Mouse (Mus musculus): ENCODE measurements at regions not wholly inside any gene's neighbourhood (a gene's known extent, or its start where the extent isn't known, plus 50 kb on each side); places are given as distances from the start of the nearest gene placed in this dataset.
A peak's percentile ranks its signal among the peaks of the same experiment; 100 is the strongest.

DNA sequence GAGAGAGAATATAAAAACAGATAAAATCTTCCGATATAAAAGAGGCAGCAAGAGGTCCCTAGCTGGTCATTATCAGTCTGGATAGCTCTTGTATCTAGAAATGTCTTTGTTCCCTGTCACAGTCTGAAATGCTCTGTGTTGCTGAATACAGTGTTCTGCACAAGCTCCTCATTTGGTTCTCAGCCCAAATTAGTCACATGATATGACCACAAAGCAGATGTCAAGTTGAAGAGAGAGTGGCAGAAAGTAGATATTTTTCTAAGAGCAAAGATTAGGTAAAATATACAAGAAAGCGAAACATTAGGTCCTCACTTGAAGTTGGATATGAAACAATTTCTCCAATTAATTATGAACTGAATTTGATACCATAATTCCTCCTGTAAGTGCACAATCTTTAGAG is 101.8 kb upstream of the Speer4f2 start:
- POLR2A ChIA-PET: interaction anchor here (0.6 kb wide), 1 partner anchor 21 kb away, joined by 3 read pairs; no protein-coding TSS in a partner anchor
- ATAC-seq (no peak), DNase-seq (ENCODE audit: low read depth, low spot score) (no peak)
- in situ Hi-C loops (cut with MboI; ENCODE audit: low pct_unique_long_range_greater_than_20kb): no loop called here
- CTCF ChIA-PET: interaction anchor here (0.9 to 1.0 kb wide), 2 partner anchors 9 to 11 kb away, joined by 3 to 4 read pairs; no protein-coding TSS in a partner anchor
- TF ChIP-seq CTCF (IDR thresholded peaks at IDR 0.05): no peak
- H3K27me3 ChIP-seq: no peaks in the 10 kb centered on the region

DNA sequence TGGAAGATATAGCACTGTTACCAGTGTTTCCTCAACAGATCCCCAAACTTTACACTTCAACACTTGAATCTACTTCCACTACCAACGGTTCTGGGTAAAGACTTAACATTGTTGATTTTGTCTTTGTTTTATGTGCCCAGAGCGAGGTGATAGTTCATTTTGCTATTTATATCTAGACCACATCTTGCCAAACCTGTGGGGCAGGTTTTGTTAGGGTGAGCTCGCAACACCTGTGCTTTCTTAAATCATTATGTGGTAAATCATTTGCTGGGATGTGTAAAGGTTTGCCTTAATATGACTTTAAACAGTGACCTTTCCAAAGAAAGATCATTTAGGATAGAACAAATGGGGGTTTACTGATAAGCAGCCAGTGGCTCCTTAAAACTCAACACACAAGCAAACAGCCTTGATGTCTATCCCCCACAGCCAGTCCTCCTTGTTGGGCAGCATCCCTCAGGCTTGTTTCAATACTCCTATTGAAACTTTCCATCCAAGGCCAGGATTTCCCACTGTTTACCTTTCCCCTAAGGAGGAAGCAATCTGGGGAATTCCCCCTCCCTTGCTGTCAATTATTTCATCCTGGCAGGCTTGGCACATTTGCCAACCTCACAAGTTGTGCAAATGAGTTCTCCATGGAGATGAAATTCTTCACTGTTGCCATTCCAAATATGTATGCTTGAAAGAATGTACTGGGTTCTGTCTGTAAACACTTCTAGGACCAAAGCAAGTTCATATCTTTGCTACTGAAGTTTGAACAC is 101.1 kb upstream of the Speer4f2 start:
- peak; percentile 49 for DNase-seq (ENCODE audit: low read depth, low spot score)
- POLR2A ChIA-PET: no interaction called here
- no peaks in the 10 kb centered on the region for H3K27me3 ChIP-seq
- peak; percentile 87 for ATAC-seq
- CTCF ChIA-PET: interaction anchor here (1.0 to 1.8 kb wide), 3 partner anchors 10 to 160 kb away, joined by 3 to 6 read pairs (median 6); no protein-coding TSS in a partner anchor
- no peak for TF ChIP-seq CTCF (IDR thresholded peaks at IDR 0.05)
- in situ Hi-C loops (cut with MboI; ENCODE audit: low pct_unique_long_range_greater_than_20kb): no loop called here

DNA sequence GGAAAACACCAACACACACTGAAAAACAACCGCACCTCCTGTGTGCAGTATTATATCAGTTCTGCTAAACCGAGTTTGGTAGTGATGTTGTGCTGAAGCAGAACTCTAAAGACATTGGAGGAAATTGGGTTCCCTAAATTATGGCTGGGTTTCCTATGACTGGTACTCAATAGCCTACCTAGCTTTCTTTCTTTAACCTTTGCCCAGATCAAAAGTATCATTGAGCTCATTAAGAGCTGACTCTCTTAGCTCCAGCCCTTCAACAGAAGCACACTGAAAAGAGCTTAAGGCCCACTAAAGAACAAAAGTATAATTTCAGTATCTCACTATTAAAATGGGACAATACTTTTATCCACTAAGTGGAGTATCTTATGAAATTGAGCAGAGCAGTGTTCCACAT is 97.6 kb upstream of the Speer4f2 start:
- ChIA-PET CTCF (no interaction called here), POLR2A (no interaction called here)
- in situ Hi-C loops (cut with MboI; ENCODE audit: low pct_unique_long_range_greater_than_20kb): loop anchor here (25.0 kb wide), 1 partner anchor 313 kb away; no protein-coding TSS in a partner anchor
- no peak for DNase-seq (ENCODE audit: low read depth, low spot score)
- no peak for ATAC-seq
- H3K27me3 ChIP-seq: no peaks in the 10 kb centered on the region
- TF ChIP-seq CTCF (IDR thresholded peaks at IDR 0.05): no peak

- CTCF ChIA-PET: no interaction called here
- POLR2A ChIA-PET: no interaction called here
- DNase-seq (ENCODE audit: low read depth, low spot score) (no peak), ATAC-seq (no peak)
- no peak for TF ChIP-seq CTCF (IDR thresholded peaks at IDR 0.05)
- in situ Hi-C loops (cut with MboI; ENCODE audit: low pct_unique_long_range_greater_than_20kb): loop anchor here (25.0 kb wide), 1 partner anchor 315 kb away; no protein-coding TSS in a partner anchor
- H3K27me3 ChIP-seq: no peaks in the 10 kb centered on the region
These were observed 96.0 kb upstream of the Speer4f2 start for GRCm38 (mm10) chr5:17276782-17277578.

DNA sequence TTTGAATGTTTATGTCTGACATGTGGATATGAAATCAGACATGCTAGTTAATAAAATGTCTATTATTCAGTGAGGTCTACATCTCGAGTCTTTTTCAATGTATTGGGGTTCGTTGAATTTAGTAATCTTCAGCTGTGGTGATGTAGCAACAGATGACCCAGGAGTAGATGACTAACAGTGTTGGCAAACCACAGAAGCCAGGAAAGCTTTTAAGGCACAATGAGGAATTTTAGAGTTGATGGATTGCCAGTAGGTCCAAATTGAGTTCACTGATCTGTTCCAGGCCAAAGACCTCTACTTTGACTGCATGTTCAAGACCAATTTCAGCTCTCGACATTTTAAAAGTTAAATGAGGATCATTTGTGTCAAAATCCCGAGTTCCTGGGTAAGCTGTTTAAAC is 92.8 kb upstream of the Speer4f2 start:
- CTCF ChIA-PET: no interaction called here
- POLR2A ChIA-PET: no interaction called here
- no peaks in the 10 kb centered on the region for H3K27me3 ChIP-seq
- no peak for TF ChIP-seq CTCF (IDR thresholded peaks at IDR 0.05)
- ATAC-seq (no peak), DNase-seq (ENCODE audit: low read depth, low spot score) (no peak)
- in situ Hi-C loops (cut with MboI; ENCODE audit: low pct_unique_long_range_greater_than_20kb): loop anchor here (25.0 kb wide), 1 partner anchor 318 kb away; no protein-coding TSS in a partner anchor

DNA sequence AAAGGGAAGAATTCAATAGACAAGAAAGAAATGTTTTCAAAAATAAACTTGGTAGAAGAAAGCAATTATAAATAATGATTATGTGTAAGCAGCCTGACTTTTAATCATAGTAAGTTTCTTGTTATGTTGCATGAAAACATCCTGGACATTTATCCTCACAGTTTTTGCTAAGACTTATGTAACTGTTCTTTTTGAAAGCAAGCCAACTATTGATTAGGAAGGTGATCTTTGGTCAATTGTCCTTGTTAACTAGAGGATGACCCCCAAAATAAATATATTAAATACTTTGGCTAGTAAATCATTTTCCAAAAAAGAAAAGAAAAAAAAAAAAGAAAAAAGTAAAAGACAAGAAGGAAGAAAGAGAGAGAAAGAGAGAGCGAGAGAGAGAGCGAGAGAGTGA is 92.0 kb upstream of the Speer4f2 start:
- CTCF ChIA-PET: no interaction called here
- POLR2A ChIA-PET: no interaction called here
- DNase-seq (ENCODE audit: low read depth, low spot score): no peak
- TF ChIP-seq CTCF (IDR thresholded peaks at IDR 0.05): no peak
- in situ Hi-C loops (cut with MboI; ENCODE audit: low pct_unique_long_range_greater_than_20kb): loop anchor here (25.0 kb wide), 1 partner anchor 319 kb away; no protein-coding TSS in a partner anchor
- ATAC-seq: no peak
- no peaks in the 10 kb centered on the region for H3K27me3 ChIP-seq

GRCm38 (mm10) chr5:17289028-17289427 is 84.0 kb upstream of the Speer4f2 start:
- DNase-seq (ENCODE audit: low read depth, low spot score) (no peak), ATAC-seq (no peak)
- ChIA-PET CTCF (interaction anchor here (1.6 kb wide), 1 partner anchor 16 kb away, joined by 4 read pairs; no protein-coding TSS in a partner anchor), POLR2A (no interaction called here)
- H3K27me3 ChIP-seq: no peaks in the 10 kb centered on the region
- in situ Hi-C loops (cut with MboI; ENCODE audit: low pct_unique_long_range_greater_than_20kb): loop anchor here (25.0 kb wide), 1 partner anchor 327 kb away; no protein-coding TSS in a partner anchor
- no peak for TF ChIP-seq CTCF (IDR thresholded peaks at IDR 0.05)

DNA sequence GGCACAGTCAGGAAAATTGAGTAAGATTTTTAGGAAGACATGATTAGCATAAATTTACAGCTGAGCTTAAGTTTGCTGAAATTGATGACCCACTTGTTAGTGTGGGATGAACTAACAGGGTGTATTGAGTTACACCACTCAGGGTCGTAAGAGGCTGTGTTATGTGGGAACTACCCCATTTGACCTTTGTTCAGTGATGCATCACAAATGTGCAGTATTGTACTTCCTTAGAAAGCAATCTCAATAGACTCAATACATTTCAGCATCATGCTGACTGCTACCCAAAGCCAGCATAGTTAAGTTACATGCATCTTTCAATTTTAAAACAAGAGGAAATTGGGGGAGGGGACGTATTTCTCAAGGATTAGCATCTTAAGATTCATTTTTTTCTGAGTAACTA is 80.4 kb upstream of the Speer4f2 start:
- H3K27me3 ChIP-seq: no peaks in the 10 kb centered on the region
- CTCF ChIA-PET: no interaction called here
- POLR2A ChIA-PET: interaction anchor here (0.6 kb wide), 1 partner anchor 21 kb away, joined by 3 read pairs; no protein-coding TSS in a partner anchor
- ATAC-seq: no peak
- in situ Hi-C loops (cut with MboI; ENCODE audit: low pct_unique_long_range_greater_than_20kb): loop anchor here (10.0 to 25.0 kb wide), 2 partner anchors 330 to 472 kb away; no protein-coding TSS in a partner anchor
- no peak for DNase-seq (ENCODE audit: low read depth, low spot score)
- TF ChIP-seq CTCF (IDR thresholded peaks at IDR 0.05): no peak

DNA sequence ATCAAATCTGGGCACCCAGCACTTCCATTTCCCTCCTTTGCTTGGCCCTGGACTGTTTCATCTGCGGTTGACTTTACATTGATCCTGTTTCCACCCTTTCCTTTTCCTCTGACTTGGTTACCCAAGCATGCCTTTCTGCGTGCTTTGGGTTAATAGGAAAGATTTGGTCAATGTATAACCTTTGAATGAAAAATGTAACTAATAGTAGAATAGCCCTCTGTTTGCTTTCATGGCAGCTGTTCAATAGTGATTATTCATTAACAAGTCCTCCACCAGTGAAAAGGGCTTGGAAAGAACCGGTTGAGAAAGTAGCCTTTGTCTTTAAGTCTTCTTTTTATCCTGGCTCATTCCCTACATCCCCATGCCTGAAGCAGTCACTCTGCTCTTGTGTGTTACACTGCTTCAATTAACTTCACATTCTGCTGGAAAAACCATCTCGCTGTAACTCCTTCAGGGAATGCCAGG is 76.4 kb upstream of the Speer4f2 start:
- peak; percentile 87 for DNase-seq (ENCODE audit: low read depth, low spot score)
- no peaks in the 10 kb centered on the region for H3K27me3 ChIP-seq
- no peak for TF ChIP-seq CTCF (IDR thresholded peaks at IDR 0.05)
- POLR2A ChIA-PET: interaction anchor here (0.7 kb wide), 1 partner anchor 188 kb away, joined by 5 read pairs; no protein-coding TSS in a partner anchor
- CTCF ChIA-PET: interaction anchor here (1.2 to 1.3 kb wide), 3 partner anchors 13 to 278 kb away, joined by 3 read pairs; no protein-coding TSS in a partner anchor
- in situ Hi-C loops (cut with MboI; ENCODE audit: low pct_unique_long_range_greater_than_20kb): loop anchor here (5.0 to 25.0 kb wide), 4 partner anchors 106 to 468 kb away; partner anchors contain the start of gene Sema3c
- peak; percentile 85 for ATAC-seq

DNA sequence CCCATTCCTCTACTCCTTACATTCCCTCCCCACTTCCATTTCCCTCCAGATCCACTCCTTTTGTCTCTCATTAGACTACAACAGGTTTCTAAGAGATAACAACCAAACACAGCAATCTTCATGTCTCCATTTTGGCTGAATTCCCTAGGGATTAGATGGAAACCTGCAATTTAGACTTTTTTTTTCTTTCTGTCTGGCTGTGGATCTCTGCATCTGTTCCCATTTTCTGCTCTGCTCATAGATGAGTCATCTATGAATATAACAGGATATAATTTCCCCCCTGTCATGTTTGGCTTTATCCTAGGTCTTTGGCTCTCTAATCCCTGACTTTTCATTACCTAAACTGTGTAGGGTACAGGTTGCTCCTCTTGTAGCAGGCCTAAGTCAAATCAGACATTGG is 73.1 kb upstream of the Speer4f2 start:
- DNase-seq (ENCODE audit: low read depth, low spot score): no peak
- CTCF ChIA-PET: no interaction called here
- H3K27me3 ChIP-seq: no peaks in the 10 kb centered on the region
- in situ Hi-C loops (cut with MboI; ENCODE audit: low pct_unique_long_range_greater_than_20kb): loop anchor here (5.0 to 25.0 kb wide), 4 partner anchors 102 to 465 kb away; partner anchors contain the start of gene Sema3c
- no peak for ATAC-seq
- no peak for TF ChIP-seq CTCF (IDR thresholded peaks at IDR 0.05)
- POLR2A ChIA-PET: no interaction called here

All from Patski (cell line).